Mouse (Mus musculus) T-helper 2 cell (primary cell): Measurements from ENCODE around the gene Smad5.

Source experiments
- in situ Hi-C: fragments of 300-600 bp; cut with MboI, MseI; formaldehyde crosslinking; loops from one replicate; pipeline ENCODE4 v1.15.1; 2025; ENCODE audit warnings: high pct_unique_total_duplicates

Gene Smad5

GRCm38 (mm10) chr13:56701924-56702323 lies 886 bp upstream of the Smad5 start:
- in situ Hi-C loops: no loop called here

- in situ Hi-C loops: no loop called here
Observed at GRCm38 (mm10) chr13:56703222-56703870, 536 bp downstream of the Smad5 start.

- in situ Hi-C loops: no loop called here
Observed at GRCm38 (mm10) chr13:56703871-56704321, 1.1 kb downstream of the Smad5 start.

- in situ Hi-C loops: no loop called here
Observed at GRCm38 (mm10) chr13:56704596-56704995, 1.8 kb downstream of the Smad5 start.

- in situ Hi-C loops: no loop called here
Observed at GRCm38 (mm10) chr13:56707111-56707510, 4.3 kb downstream of the Smad5 start.

- in situ Hi-C loops: no loop called here
Observed at GRCm38 (mm10) chr13:56707606-56708005, 4.8 kb downstream of the Smad5 start.

- in situ Hi-C loops: no loop called here
Observed at GRCm38 (mm10) chr13:56710620-56711019, 7.8 kb downstream of the Smad5 start.

GRCm38 (mm10) chr13:56712221-56712620 lies 9.4 kb downstream of the Smad5 start:
- in situ Hi-C loops: no loop called here

GRCm38 (mm10) chr13:56726551-56726950 lies 23.7 kb downstream of the Smad5 start:
- in situ Hi-C loops: no loop called here

- in situ Hi-C loops: no loop called here
Observed at GRCm38 (mm10) chr13:56729046-56729445, 26.2 kb downstream of the Smad5 start.

- in situ Hi-C loops: no loop called here
Observed at GRCm38 (mm10) chr13:56734617-56735016, 31.8 kb downstream of the Smad5 start.

- in situ Hi-C loops: no loop called here
Observed at GRCm38 (mm10) chr13:56735212-56735875, 32.5 kb downstream of the Smad5 start.

GRCm38 (mm10) chr13:56739556-56739955 lies 36.7 kb downstream of the Smad5 start:
- in situ Hi-C loops: no loop called here

GRCm38 (mm10) chr13:56740496-56740895 lies 37.7 kb downstream of the Smad5 start:
- in situ Hi-C loops: loop anchor here (5.0 kb wide), 1 partner anchor 48 kb away; no protein-coding TSS in a partner anchor

- in situ Hi-C loops: loop anchor here (5.0 kb wide), 1 partner anchor 49 kb away; no protein-coding TSS in a partner anchor
Observed at GRCm38 (mm10) chr13:56741691-56742090, 38.9 kb downstream of the Smad5 start.

GRCm38 (mm10) chr13:56742325-56742901 lies 39.6 kb downstream of the Smad5 start:
- in situ Hi-C loops: loop anchor here (5.0 kb wide), 1 partner anchor 50 kb away; no protein-coding TSS in a partner anchor

GRCm38 (mm10) chr13:56746739-56747532 lies 44.1 kb downstream of the Smad5 start:
- in situ Hi-C loops: no loop called here

- in situ Hi-C loops: no loop called here
Observed at GRCm38 (mm10) chr13:56747554-56747953, 44.7 kb downstream of the Smad5 start.

GRCm38 (mm10) chr13:56749377-56749776 lies 46.6 kb downstream of the Smad5 start:
- in situ Hi-C loops: no loop called here

GRCm38 (mm10) chr13:56751774-56752173 lies 49.0 kb downstream of the Smad5 start:
- in situ Hi-C loops: no loop called here

- in situ Hi-C loops: no loop called here
Observed at GRCm38 (mm10) chr13:56752474-56753191, 49.8 kb downstream of the Smad5 start.
